Mouse (Mus musculus) lung, embryonic 15.5 days (tissue): ENCODE results near the gene Ephx1. TPM values are rescaled to one million over a fixed set of nuclear protein-coding genes. Genes with fewer than 3 reads are reported as not detected.

Experiments
- ATAC-seq: fragments of 200-750 bp; cut with Nextera tagmentation; 2 replicates; pipeline ENCODE4 v1.8.0; 2017; ENCODE audit warnings: moderate number of reproducible peaks, borderline replicate concordance; ENCODE audit not compliant: low FRiP score, low TSS enrichment; ENCODE audit errors: extremely low read depth
- H3K27ac ChIP-seq: fragments of 300-500 bp; sonication (generic); 2 replicates; pipeline ENCODE4 v1.5.1; 2015; ENCODE audit warnings: moderate library complexity, mild to moderate bottlenecking, inconsistent platforms
- H3K27me3 ChIP-seq: fragments of 300-500 bp; sonication (generic); 2 replicates; pipeline ENCODE4 v1.6.1; 2015; ENCODE audit warnings: inconsistent platforms
- H3K36me3 ChIP-seq: fragments of 300-500 bp; sonication (generic); 2 replicates; pipeline ENCODE4 v1.6.1; 2015; ENCODE audit warnings: inconsistent platforms
- H3K4me1 ChIP-seq: fragments of 300-500 bp; sonication (generic); 2 replicates; pipeline ENCODE4 v1.6.1; 2015; ENCODE audit warnings: inconsistent platforms
- H3K4me2 ChIP-seq: fragments of 300-500 bp; sonication (generic); 2 replicates; pipeline ENCODE4 v1.6.1; 2015; ENCODE audit warnings: inconsistent platforms, mild to moderate bottlenecking, moderate library complexity
- H3K4me3 ChIP-seq: fragments of 300-500 bp; sonication (generic); 2 replicates; pipeline ENCODE4 v1.5.1; 2015; ENCODE audit warnings: mild to moderate bottlenecking, inconsistent platforms
- H3K9ac ChIP-seq: fragments of 300-500 bp; sonication (generic); 2 replicates; pipeline ENCODE4 v1.6.1; 2015; ENCODE audit warnings: inconsistent platforms
- H3K9me3 ChIP-seq: fragments of 300-500 bp; sonication (generic); 2 replicates; pipeline ENCODE4 v1.6.1; 2016; ENCODE audit warnings: inconsistent platforms
- WGBS: fragments of 180-500 bp; shearing (Covaris S2); methylation state at CpG from one replicate; pipeline ENCODE4 v1.1.7; 2015; 5-methylcytosine and 5-hydroxymethylcytosine counted together
- polyA plus RNA-seq: library from polyadenylated mRNA; unstranded; fragments of >200 nt; fragmentation: Nextera tagmentation; extraction: Ambion mirVana; gene quantifications from 2 replicates; pipeline ENCODE4 v1.2.1, GENCODE M21; 2015

The Ephx1 gene
- polyA plus RNA-seq, 1 experiment from 2014 or later: 7.2 TPM

- peaks cover 18% of the 10 kb centered on the region for H3K27me3 ChIP-seq
- H3K9me3 ChIP-seq: no peaks in the 10 kb centered on the region
- no peak for ATAC-seq
- 11% methylated on average over 2 of the region's 2 CpGs for WGBS
- no peak overlapping the region for H3K4me2 ChIP-seq
- H3K27ac ChIP-seq: no peak overlapping the region
- no peaks in the 10 kb centered on the region for H3K4me1 ChIP-seq
- no peak overlapping the region for H3K4me3 ChIP-seq
- no peak overlapping the region for H3K9ac ChIP-seq
- no peaks in the 10 kb centered on the region for H3K36me3 ChIP-seq
Measured at GRCm38 (mm10) chr1:180929599-180929998, 91.1 kb downstream of the Ephx1 start.

- no peak overlapping the region for H3K27ac ChIP-seq
- no peaks in the 10 kb centered on the region; the same call in 1 of the 2 replicates for H3K27me3 ChIP-seq
- no peak overlapping the region for H3K4me2 ChIP-seq
- ATAC-seq: no peak
- H3K4me3 ChIP-seq: no peak overlapping the region
- WGBS: 55% methylated on average over 4 of the region's 4 CpGs
- H3K4me1 ChIP-seq: no peaks in the 10 kb centered on the region
- H3K9me3 ChIP-seq: no peaks in the 10 kb centered on the region
- H3K9ac ChIP-seq: no peak overlapping the region
- H3K36me3 ChIP-seq: no peaks in the 10 kb centered on the region
Measured at GRCm38 (mm10) chr1:180926286-180926685, 94.4 kb downstream of the Ephx1 start.

Other genes with a start within 250 kb of the Ephx1 start
- 2,468 and 2,584 TPM in 2 replicates for gene H3f3a, start 207.0 kb downstream of the Ephx1 start, polyA plus RNA-seq
- gene Sde2, start 169.8 kb downstream of the Ephx1 start, polyA plus RNA-seq: 33.7 and 36.6 TPM in 2 replicates
- gene Lefty2, start 127.8 kb downstream of the Ephx1 start, polyA plus RNA-seq: 0.17 TPM in 1 of 2 replicates, not detected in the other
- gene Pycr2, start 116.6 kb downstream of the Ephx1 start, polyA plus RNA-seq: 89.9 and 90.0 TPM in 2 replicates
- gene Lefty1, start 85.9 kb downstream of the Ephx1 start, polyA plus RNA-seq: 1.2 and 1.7 TPM in 2 replicates
- gene Tmem63a, start 78.6 kb downstream of the Ephx1 start, polyA plus RNA-seq: 13.9 and 15.4 TPM in 2 replicates
- gene 9130409I23Rik, start 30.3 kb upstream of the Ephx1 start, polyA plus RNA-seq: not detected in 2 replicates
- 28.7 and 30.4 TPM in 2 replicates for gene Nvl, start 123.3 kb upstream of the Ephx1 start, polyA plus RNA-seq
- 106 and 116 TPM in 2 replicates for gene Cnih4, start 123.8 kb upstream of the Ephx1 start, polyA plus RNA-seq
- gene Wdr26, start 191.1 kb upstream of the Ephx1 start, polyA plus RNA-seq: 27.5 and 30.6 TPM in 2 replicates